Mouse (Mus musculus) adrenal gland, postnatal 10 days (tissue): ENCODE measurements at regions not wholly inside any gene's neighbourhood (a gene's known extent, or its start where the extent isn't known, plus 50 kb on each side); places are given as distances from the start of the nearest gene placed in this dataset.

ENCODE experiments used
- DNase-seq: peaks from one replicate; pipeline ENCODE4 v3.0.0; 2021; ENCODE audit warnings: mixed read lengths

DNA sequence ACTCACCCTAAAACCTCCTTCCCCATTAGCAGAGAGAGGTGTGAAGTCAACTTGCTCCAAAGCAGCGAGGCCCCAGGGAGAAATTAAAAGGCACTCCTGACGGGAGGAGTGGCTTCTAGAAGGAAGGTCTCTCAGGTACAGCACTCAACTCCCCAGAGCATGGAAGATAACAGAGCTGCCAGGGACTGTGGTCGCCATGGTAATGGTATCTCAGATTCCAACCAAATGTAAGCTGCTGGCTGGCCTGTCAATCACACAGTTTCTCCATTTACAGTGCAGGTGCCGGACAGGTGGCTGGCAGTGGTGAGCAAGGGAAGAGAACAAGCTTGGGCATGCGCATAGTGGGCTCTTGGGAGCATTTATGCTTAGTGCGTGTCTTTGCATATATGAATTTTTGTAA lies 213.5 kb upstream of the Bcor start:
- no peak for DNase-seq

DNA sequence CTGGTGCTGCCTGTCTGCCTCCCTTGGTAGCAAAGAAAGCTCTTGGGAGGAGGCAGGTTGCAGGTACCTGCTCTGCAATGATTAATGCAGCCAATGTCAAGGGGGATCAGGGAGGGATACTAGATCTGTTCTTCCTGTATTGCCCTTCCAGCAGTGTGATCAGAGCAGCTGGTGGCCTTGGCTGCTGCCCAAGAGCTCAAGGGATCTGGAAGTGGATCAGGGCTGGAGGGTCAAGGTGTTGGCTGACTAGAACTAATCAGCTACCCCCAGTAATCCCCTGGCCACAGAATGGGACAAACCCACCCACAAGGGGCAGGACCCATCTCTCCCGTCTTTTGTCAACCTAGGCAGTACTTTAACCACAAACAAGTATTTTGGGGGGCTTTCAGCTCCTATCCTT lies 211.8 kb upstream of the Atp6ap2 start:
- peak; percentile 48 for DNase-seq

DNA sequence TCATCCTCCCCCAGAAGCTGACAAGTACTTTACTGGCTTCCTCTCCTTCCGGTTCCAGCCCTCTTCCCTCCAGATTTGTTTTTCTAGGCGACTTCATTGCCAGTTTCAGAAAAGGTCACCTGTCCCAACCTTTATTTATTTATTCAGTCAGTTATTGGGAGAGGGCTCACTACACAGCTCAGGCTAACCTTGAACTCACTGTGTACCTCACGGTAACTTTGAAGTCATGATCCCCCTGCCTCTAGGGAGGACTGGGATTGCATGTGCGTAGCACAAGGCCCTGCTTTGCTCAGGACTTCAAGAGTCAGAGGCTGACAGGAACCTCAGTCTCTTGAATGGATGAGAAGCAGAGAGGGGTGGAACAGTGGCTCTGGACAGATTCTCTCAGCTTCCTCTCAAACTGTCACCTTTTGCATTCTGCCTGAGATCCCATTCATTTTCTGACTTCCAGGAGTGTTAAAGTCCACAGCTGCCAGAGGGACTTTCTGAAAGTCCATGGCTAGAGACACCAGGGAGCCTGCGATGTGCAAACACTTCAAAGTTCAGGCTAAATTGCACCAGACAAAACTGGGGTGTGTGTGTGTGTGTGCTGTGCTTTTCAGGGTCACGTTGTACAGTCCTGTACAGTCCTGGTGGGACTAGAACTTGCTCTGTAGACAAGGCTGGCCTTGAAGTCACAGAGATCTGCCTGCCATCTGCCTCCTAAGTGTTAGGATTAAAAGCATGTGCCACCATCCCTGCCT lies 211.2 kb upstream of the Atp6ap2 start:
- peak; percentile 4 for DNase-seq

DNA sequence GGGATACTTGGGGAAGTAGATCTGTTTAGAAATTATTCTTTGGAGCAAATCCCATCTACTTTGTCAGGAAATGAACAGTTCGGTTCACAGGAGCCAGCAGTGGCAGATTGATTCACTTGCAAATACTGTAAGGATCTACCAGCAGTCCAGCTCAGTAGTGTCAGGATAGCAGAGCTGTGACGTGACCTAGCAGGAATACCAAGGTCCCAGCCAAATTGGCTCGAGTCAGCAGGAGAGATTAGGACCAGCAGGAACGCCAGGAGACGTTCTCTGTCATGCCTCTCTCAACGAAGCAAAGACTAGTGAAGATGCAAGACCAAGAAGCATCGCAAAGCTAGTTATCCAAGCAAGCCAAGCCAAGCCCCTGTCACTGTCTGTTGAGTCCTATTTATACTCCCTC lies 210.2 kb upstream of the Atp6ap2 start:
- DNase-seq: no peak

DNA sequence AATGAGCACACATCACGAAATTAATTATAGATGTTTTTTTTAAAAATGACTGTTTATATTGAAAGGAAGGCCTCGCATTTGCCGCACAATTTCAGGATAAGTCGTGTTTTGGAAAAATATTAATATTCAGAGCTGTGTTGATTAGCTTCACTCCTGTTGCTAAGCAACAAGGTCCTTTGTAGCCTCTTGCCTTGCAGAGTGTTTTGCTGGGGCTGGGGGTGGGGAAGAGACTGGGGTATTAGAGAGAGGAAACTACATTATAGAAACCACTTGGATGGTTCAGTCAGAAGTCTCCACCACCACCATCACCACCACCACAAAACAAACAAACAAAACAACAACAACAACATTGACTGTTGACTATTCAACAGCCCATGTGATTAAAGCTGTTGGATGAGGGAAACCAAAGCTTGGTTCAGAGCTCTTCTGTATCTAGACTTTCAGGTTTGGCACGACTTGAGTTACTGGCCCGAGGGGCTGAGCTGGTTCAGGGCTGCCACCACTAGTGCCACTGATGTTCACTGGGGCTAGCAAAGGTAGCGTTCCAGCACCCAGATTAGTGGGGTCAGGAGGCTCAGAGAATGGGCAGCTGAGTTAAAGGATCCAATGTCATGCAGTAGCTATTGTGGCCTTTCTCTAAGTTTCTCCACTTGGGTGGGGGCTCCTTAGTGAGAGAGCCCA lies 195.3 kb upstream of the Atp6ap2 start:
- DNase-seq: no peak

DNA sequence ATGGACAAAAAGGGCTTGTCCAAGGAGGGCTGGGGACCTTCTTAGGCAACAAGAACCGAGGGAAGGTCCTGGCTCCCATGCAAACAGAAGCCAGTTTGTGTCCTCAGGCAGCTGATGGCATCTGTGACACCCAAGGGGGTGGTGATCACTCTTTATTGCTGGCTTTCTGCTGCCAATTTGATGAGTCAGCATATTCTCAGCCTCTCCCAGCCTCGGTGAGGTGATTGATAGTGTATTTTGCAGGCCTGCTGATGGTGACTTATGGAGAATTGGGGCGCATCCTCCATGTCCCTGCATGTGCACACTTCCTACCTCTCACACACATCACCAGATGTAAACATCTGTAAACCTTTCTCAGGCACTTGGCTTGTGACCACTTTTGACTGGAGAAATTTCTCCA lies 178.3 kb upstream of the Atp6ap2 start:
- no peak for DNase-seq

DNA sequence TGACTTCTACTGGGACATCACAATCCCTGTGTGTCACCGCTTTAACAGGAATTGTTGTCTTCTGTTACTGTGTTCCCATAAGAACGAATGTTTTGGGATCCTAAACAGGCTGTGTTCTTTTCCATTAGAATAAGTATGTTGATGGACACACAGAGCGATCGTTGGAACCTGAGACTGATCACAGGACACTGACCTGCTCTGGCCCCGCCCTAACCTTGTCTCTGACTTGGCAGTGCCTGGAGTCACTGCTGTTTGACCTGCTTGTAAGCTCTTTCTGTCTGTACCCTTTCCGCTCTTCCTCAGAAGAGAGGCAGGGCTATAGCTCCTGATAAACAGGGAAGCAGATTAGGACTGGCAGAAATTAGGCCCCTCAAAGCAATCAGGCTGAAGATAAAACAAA lies 162.0 kb upstream of the Atp6ap2 start:
- DNase-seq: no peak

DNA sequence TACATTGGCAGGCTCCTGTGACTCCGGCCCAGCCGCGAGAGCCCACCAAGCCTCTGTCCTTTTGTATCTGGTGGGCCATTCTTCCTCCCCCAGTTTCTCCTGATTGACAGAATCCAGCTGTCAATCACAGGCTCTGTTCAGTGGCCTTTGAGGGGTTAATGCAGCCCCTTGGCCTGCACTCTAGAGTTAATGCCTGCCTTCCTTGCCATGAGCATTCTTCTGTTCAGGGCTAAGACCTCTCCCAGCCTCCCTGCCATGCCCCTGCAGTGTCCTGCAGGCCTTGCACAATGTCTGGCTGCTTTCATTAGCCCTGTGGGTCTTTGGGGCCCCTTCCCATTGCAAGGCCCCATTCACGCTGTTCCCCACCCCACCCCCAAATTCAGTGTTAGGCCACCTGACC lies 160.9 kb upstream of the Atp6ap2 start:
- DNase-seq: no peak

DNA sequence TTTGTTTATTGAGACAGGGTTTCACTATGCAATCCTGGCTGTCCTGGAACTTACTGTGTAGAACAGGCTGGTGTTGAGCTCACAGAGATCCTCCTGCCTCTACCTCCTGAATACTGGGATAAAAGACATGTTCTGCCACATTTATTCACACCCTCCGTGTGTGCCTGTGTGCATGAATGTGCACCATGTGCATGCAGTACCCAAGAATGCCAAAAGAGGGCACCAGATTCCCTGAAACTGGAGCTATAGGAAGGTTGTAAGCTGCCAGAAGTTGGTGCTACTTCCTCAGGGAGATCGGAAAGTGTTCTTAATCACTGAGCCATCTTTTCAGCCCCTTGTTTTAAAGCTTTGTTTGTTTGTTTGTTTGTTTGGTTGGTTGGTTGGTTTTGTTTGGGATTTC lies 155.3 kb upstream of the Atp6ap2 start:
- no peak for DNase-seq

DNA sequence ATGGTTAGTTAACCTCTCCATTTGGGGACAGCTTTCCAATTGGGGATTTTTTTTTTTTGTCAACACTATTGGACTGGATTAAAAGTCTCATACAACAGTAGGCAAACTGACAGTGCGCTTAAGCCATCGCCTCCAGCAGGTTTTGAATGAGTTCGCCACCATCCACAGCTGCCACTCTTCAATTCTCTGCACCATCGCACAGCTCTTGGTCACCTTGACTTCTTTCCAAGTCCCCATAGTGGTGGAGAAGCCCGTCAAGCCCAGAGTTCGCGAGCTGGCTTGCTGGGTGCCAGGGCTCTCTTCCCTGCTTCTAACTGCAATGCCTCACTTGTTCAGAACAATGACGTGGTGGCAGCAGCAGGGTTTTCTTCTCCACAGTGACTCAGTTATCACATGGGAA lies 151.9 kb upstream of the Atp6ap2 start:
- no peak for DNase-seq

DNA sequence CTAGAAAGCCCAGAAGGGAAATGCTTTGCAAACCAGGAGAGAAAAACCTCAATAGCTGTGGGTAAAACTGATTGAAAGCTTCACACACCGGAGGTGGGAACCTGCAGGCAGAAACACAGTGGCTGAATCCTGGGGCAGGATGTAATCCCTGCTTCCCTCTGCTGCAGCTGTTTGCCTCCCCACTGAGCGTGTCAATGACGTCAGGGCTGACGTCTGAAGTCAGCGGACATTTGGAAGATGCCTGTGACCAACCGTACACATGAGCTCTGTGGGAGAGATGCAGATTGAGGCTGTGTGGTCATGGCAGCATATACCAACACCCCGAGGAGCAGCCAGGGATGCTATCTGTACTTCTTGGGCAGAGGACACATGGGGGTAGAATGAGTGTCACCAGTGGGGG lies 151.5 kb upstream of the Atp6ap2 start:
- no peak for DNase-seq

DNA sequence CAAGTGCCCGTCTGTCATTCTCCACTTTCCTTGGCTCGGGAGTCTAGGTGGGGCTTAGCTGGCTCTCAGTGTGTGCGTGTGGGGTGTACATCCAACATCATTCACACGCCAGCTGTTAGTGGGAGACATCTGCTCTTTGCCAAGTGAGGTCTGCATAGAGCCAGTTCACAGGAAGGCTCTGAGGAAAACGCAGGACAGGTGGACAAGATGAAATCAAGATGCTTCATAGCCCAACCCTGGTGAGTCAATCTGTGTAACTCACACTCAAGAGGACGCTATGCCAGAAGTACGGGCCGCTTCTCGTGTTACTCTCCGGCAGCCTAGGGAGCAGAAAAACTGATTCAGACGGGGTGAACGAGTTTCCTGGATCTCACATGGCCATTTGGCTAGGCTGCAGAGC lies 148.2 kb upstream of the Atp6ap2 start:
- no peak for DNase-seq

DNA sequence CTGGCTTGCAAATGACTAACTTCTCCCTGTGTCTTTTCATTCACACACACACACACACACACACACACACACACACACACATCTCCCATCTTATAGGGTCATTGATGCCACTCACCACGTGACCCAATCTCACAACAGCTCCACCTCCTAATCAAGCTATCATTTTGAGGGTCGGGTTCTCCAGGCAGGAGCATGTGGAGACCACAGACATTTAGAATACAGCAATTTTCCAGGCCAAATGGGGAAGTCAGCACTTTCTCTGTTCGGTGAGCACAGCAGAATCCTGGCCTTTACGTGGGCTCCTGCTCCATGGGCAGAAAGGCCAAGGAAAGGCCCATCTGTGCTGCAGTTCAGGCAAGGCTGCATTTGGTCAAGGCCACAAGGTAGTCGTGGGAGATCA lies 143.8 kb upstream of the Atp6ap2 start:
- DNase-seq: no peak

DNA sequence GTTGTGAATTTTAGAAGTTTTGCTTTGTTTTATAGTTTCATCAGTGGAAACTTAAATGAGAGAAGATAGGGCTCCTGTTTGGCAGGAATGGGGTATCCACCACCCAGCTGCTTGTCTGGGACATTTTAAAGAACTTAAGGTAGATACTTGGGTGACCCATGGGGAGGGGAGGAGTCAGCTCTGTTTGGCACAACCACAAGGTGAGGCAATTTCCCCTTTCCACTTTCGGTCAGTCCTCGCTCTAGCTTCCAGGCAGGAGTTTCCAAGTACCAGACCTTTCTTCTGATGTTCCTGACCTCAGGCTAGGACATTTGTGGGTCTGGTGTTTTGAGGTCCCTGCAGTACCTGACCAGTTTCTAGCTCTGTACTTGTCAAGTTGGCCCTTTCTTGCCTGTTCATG lies 142.5 kb upstream of the Atp6ap2 start:
- no peak for DNase-seq

DNA sequence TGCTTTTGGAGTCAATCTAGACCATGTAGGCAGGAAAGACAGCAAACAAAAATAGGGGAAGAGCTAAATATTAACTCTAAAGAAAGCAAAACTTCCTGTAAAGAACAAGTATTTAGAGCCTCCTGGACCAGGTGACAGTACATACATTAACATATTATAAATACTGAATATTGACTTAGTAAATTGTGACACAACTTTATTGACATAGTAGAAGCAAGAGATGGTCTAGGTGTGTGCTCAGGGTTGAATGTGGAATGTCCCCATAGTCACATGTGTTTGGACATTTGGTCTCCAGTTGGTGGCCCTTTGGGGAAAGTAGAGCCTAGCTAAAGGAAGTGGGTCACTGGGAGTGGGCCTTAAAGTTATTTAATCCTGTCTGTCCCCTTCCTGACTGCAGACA lies 139.6 kb upstream of the Atp6ap2 start:
- no peak for DNase-seq

DNA sequence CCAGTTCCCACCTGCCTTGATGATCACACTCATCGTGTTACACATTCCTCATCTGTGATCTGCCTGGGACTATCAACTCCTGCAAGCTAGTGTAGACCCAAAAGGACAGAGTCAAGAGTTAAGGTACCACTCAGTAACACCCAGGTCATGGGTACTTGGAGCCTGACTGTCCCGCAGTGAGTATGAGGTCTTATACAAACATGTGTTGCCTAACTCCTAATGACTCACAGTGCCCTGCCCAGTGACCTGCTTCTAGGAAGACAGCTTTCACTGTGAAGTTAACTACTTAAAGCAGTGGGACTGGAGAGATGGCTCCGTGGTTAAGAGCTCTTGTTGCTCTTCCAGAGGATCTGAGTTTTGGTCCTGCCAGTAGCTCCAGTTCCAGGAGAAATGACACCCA lies 137.9 kb upstream of the Atp6ap2 start:
- no peak for DNase-seq

DNA sequence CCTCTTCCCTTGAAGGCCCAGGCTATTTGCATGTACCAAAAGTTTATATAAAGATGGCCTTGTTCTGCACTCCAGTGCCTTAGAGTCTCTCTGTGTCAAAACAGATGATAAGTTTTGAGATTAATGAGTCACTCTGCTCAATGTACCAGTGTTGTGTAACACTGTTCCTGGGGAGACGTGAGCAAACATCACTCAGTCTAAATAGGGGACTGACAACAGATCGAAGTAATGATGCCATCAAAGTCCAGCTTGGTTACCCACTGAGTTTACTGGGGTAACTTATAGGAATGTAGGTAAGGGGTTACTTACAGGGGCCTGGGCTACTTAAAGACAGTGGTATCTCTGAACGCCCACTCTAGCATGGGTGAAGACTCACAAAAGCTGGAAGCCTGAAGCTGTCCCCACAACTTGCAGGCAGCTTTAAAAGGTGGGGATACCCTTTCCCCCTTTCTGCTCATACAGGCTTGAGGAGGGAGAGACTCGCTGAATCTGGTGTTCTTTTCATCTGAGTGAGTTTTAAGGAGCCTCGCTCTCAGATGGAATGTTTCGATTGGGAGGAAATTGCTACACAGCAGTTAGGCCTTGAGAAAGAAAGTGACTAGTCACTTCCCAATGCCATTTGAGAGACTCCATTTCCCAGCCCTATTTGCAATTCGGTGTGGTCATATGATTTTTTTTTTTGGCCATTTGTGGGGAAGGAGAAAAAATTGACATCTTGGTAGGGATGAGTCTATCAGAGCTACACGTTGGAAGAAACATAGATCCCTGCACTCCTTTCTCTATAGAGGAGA lies 134.4 kb upstream of the Atp6ap2 start:
- no peak for DNase-seq

DNA sequence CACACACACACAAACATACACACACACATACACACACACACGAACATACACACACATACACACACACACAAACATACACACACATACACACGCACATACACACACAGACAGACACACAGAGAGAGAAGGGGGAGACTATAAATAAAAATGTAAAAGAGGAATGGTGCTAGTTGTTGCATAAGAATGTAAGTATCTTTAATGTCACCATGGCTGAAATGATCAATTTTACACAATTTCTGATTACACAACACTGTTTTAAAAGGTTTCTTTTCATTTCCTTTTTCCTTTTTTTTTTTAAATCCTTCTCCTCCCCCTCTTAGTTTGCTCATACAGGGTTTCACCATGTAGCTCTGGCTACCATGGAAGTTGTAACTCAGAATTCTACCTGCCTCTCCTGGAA lies 125.9 kb upstream of the Atp6ap2 start:
- DNase-seq: no peak

DNA sequence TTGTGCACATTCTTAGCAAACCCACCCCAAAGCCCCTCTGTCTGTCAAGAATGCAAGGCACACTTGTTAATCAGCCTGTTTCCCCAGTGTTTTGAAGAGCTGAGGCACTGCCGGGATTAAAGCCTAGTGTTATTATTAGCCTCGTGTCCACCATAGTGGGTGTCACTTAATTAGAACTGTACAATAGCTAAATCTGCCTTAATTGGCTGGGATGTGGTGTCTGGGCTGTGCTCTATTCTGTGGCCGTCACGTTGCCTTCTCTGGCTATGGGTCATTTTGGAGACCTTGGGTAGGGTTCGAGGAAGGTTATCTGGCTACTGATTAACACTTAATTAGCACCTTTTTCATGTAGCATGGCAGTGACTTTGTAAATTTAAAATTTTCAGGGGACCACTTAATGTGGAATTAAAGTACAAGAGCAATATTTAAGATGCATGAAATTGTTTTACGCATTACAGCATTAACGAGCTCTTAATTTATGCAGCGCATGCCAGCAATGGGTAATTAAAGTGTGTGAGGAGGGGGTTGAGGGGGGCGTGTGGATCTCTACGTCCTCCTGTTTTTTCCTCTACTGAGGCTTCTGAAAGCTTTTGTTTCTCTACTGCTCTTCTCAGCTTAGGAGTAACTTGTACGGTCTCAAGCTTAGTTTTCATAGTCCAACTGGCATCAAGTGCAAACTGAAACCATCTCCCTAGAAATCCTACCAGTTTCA lies 124.5 kb upstream of the Atp6ap2 start:
- DNase-seq: no peak

DNA sequence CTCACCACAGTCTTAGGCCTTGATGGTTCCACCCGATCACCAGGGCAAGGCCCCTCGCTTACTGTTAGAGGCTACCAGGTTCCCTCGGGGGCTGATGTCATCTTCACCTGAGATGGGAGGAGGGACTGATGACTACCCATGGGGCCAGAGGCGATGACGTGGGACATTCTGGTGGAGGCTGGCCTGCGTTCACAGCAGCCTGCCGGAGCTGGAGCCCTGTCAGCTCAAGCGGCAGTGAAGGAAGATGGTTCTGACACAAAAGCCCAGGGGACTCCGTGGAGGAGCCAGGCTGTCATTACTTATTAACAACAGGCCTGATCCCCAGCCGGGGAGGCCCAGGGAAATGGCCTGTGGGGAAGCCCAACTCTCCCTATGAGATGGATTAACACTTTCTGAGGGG lies 121.3 kb upstream of the Atp6ap2 start:
- DNase-seq: no peak

DNA sequence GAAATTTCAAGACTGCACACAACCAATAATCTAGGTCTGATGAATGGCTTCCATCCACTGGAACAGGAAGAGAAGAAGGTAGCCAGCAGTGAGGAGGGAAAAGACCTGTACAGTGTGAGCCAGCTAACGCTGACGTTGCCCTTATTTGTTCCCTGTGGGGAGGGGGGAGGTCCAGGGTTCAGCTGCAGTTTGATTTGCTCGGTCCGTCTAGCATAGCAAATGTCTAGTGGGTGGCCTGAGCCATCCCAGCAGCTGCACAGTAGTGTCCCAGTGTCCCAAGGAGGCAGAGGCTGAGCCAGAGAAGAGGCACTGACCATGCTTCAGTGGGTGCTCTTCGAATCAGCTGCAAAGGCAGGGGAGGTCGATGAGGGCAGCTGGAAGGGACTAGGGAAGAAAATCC lies 120.7 kb upstream of the Atp6ap2 start:
- no peak for DNase-seq

DNA sequence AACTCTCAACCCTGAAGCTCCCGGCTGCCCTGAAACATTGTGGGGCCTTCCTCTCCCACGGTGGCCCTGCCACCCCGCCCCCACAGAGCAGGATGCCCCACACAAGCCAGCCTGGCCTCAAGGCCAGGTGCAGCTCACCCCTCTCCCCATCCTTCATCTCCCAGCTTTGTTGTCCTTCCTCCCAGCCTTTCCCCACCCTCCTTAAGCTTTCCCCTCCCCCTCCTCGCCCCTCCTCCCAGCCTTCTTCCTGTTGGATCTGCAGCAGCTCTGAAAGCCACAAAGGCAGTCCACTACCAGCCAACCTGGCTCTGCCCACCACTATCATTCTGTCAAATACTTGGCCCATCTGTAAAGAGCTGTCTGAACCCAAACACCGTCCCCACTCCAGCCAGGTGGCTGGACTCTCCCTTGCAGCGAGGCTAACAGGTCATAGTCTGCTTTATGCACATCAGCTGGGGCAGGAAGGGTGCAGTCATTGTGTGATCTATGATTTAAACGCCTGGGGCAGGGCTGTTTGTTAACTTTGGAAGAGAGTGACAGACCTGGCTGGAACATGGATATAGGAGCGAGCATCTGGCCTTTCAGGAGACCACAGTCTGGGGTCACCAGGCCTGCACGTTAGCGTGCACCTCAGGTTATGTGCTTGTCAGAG lies 119.9 kb upstream of the Atp6ap2 start:
- DNase-seq: peak; percentile 9
